Mouse (Mus musculus) adrenal gland, postnatal 4 days (tissue): Measurements from ENCODE around the gene Fat2. TPM values are rescaled to one million over a fixed set of nuclear protein-coding genes. Genes with fewer than 3 reads are reported as not detected.

Experiments
- DNase-seq, 2 experiments: peaks; one replicate each; pipeline ENCODE4 v3.0.0; 2021 to 2022; ENCODE audit warnings: low spot score in 2 of 2, mixed read lengths in 2 of 2
- total RNA-seq, 2 experiments: library from RNA; stranded (reverse); gene quantifications; 2 replicates each; pipeline ENCODE4 v1.2.3; 2021

The Fat2 gene
- total RNA-seq, 2 experiments from 2014 or later = 0.11 to 0.22 TPM

DNA sequence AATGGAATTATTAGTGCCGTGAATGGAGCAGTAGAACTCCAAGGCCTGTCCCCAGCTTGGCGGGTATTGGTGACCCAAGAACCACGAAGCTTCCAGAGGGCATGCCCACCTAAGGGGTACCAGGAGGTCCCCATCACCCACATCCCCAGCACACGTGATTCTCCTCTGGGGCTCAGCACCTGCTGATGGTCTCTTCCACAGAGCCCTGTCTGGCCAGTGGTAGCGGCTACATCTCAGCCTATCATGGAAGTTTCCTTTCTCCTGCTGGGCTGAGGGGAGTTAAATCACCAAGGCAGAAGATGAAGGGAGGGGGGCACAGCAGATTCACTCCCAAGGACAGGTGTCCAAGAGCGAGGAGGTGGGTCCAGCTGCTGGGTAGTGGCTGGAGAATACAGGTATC lies 2.3 kb downstream of the Fat2 start:
- DNase-seq = no peak

DNA sequence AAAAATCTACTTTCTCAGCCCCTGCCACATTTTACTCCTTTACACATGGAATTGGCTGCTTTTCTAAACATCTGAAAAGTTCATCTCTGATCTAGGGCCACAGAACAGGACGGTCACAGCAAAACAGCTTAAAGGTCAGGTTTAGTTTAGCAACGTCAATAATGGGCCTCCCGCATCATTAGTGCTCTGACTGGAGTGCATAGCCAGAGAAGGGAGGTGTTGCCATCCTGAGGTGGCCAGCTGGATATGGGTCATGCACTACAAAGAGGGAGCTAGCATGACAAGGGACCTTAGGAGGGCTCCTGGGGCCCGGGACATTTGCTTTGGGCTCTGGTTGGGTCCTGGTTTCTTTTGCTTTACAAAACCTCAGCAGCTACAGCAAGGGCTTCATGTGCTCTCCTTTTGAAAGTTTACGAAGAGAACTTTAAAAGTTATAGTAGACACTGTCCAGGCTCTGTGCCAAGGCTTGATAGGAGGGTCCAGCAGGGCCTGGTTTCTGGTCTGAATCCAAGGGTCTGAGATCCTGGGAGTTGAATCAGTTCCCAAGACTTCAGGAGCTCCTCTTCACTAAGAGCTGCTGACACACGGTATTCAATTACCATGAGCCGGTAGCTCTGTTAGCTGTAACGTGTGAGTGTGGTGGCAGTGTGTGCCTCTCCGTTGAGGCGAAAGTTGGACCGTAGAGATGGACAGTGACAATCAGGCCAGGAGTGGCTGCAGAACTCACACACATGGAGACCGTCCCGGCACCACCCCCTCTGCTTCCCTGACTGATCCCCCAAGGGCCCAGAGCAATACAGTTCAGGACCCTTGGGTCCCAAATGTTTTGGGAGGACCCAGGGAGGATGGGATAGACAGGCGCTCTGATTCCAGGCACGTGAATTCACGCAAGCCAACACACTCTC lies 6.2 kb downstream of the Fat2 start:
- DNase-seq = no peak

- no peak for DNase-seq
Observed at GRCm38 (mm10) chr11:55327558-55328409, 8.6 kb downstream of the Fat2 start.

- DNase-seq = no peak
Observed at GRCm38 (mm10) chr11:55327111-55327510, 9.3 kb downstream of the Fat2 start.

- DNase-seq = no peak
Observed at GRCm38 (mm10) chr11:55326211-55326610, 10.2 kb downstream of the Fat2 start.

GRCm38 (mm10) chr11:55323854-55324253 lies 12.5 kb downstream of the Fat2 start:
- DNase-seq = no peak

- DNase-seq = no peak
Observed at GRCm38 (mm10) chr11:55320990-55321389, 15.4 kb downstream of the Fat2 start.

DNA sequence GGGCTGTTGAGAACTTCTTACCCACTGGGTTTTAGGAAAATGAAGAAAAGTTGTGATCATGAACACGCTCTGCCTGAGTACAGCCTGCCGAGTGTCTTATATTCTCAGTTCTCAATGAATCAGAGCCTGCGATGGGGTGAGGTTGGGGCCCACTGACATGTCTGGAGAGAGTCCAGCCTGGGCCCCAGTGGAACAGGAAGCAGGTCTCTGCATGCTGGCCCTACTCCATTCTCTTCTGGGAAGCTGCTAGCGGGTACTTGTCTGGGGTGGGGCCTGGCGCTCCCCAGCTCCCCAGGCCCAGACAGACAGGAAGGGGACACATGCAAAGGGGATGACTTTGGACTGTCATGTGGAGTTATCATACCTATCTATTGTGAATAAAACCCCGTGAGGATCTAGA lies 20.4 kb downstream of the Fat2 start:
- DNase-seq = no peak

GRCm38 (mm10) chr11:55314704-55315047 lies 21.7 kb downstream of the Fat2 start:
- no peak for DNase-seq

DNA sequence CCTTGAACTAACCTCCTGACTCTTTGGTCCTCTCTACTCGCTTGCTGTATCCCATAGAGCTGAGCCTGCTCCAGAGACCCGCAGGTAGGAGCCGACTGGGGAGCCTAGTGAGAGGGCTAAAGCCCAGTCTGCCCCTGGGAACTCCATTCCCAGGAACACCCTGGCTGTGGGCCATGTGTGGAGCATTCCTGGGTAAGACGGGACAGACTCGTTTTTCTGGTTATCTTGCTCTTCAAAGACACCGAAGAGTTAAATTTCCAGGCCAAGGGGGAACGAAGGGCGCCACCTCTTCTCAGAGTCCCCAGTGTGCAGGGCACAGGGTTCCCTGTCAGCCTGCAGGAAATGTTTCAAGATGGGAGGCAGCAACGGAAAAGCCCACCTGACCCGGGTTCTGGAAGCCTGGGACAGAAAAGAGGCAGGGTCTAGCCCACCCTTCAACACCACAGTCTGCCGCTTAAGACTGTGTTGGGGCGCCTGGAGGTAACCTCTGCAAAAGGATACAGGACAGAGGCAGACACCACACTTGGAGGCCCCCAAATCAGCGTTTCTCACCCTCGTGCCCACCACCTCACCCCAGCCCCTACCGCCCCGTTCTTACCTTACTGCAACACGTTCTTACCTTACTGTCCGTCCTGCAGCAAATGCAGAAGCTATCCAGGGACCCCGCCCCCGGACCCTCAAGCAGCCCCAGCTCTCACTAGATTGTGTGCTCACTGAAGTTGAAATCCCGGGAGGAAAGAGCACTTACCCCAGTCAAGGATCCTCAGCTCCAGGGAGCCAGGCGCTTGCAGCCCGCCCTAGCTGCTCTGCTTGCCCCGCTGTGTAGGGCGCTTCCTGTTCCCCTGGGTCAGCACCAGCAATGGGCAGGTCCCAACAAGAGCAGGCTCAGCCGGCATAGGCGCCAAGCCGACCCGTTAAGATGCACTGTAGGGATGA lies 22.3 kb downstream of the Fat2 start:
- no peak for DNase-seq

GRCm38 (mm10) chr11:55302350-55302749 lies 34.0 kb downstream of the Fat2 start:
- DNase-seq = no peak

GRCm38 (mm10) chr11:55293179-55293578 lies 43.2 kb downstream of the Fat2 start:
- DNase-seq = no peak

GRCm38 (mm10) chr11:55291901-55292300 lies 44.5 kb downstream of the Fat2 start:
- no peak for DNase-seq

DNA sequence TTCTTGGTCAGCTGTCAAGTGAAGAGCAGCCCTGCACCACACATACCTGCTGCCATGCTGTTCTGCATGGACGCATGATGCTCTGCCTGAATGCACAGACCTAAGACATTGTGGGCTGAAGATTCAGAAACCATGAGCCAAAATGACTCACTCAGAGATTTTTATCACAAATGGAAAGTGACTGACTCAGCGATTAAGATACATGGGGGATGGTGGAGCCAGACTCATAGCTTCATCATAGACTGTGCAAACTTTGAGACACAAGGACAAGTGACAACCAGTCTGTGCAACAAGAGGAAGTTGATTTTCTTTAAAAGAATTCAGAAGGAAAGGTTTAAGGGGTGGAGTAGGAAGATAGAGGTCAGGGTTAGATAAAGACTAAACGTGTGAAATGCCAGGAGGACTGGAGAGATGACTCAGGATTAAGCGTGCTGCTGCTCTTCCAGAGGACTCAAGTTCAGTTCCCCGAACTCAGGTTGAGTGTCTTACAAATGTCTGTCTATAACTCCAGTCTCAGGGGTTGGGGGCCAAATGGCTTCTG lies 46.4 kb downstream of the Fat2 start:
- no peak for DNase-seq

DNA sequence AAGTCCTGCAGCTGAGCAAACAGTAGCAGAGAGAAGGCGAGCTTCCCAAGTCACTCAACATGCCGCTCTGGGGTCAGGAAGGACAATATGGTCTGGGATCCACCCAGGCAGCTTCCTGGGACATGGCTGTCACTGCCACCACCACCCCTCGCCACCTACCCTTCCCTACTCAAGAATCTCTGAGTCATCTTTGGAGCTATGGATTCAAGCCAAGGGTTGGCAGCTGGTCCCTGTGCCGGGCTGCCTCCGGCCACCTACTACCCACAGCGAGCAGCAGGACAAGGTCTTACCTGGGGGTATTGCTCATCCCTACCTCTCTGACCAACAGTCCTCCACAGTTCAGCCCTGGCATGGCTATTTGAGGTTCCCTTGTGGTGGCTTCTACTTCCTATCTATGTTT lies 61.6 kb downstream of the Fat2 start:
- DNase-seq = no peak

- DNase-seq = no peak
Observed at GRCm38 (mm10) chr11:55268580-55268979, 67.8 kb downstream of the Fat2 start.

DNA sequence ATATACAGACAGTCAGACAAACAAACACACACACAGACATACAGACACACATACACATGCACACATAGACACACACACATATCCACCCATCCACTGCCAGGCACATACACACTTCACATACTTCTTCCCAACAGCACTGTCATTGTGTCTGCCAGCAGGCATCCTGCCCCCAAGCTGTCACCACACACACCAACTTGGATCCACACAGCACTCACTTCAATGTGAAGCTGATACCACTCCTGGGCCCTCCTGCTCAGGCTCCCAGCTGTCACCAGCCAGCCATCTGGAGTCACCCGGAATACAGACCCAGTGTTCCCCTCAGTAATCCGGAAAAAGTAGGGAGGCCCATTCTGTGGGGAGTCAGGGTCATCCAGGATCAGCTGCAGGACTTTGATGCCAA lies 70.7 kb downstream of the Fat2 start:
- no peak for DNase-seq

DNA sequence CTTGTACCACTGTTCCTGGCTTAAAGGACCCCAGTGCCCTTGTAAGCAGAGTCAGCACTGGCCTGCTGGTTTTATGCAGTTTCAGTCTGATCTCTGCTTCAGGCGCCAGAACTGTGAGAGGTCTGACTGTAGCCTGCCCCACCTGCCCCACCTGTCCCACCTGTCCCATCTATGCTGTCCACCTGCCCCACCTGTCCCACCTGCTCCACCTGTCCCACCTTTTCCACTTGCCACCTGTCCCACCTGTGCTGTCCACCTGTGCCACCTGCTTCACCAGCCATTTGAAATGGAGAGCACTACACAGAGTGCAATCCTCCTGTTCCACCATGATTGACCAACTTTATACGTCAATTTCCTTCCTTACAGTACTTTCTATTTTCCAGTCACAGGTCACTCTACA lies 72.0 kb downstream of the Fat2 start:
- DNase-seq = no peak

GRCm38 (mm10) chr11:55262000-55262399 lies 74.4 kb downstream of the Fat2 start:
- DNase-seq = no peak

DNA sequence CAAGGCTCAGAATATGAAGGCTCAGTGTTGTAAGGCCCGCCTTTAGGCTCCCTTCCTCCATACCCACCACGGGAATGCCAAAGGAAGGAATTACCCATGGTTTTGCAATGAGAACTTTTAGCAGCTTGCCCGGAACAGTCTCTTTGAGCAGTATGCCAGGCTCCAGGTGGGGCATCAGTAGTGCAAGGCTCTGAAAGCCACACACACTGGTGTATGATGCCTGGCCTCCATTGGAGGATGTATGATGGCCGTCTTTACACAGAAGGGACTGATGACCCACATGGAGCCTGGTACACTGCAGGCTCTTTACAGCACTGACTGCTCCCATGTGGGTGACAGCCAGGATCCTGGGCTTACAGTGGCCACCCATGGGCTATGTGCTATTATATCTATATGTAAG lies 75.3 kb downstream of the Fat2 start:
- DNase-seq = no peak

GRCm38 (mm10) chr11:55253391-55253790 lies 83.0 kb downstream of the Fat2 start:
- no peak for DNase-seq
